Mouse (Mus musculus) urinary bladder, adult 2 months (tissue): ENCODE measurements at regions not wholly inside any gene's neighbourhood (a gene's known extent, or its start where the extent isn't known, plus 50 kb on each side); places are given as distances from the start of the nearest gene placed in this dataset.

Source experiments
- DNase-seq: peaks from one replicate; pipeline ENCODE4 v3.0.0; 2022; ENCODE audit warnings: low spot score

GRCm38 (mm10) chr3:35688111-35688510 lies 65.8 kb upstream of the Atp11b start:
- no peak for DNase-seq

- no peak for DNase-seq
Measured at GRCm38 (mm10) chr3:35688781-35689180, 65.1 kb upstream of the Atp11b start.

GRCm38 (mm10) chr3:35693039-35693438 lies 60.9 kb upstream of the Atp11b start:
- peak; percentile 35 for DNase-seq

GRCm38 (mm10) chr3:35693551-35693950 lies 60.4 kb upstream of the Atp11b start:
- no peak for DNase-seq

- no peak for DNase-seq
Measured at GRCm38 (mm10) chr3:35694241-35694640, 59.7 kb upstream of the Atp11b start.

GRCm38 (mm10) chr3:35695859-35696258 lies 58.0 kb upstream of the Atp11b start:
- DNase-seq = no peak

- DNase-seq = no peak
Measured at GRCm38 (mm10) chr3:35699266-35699665, 54.6 kb upstream of the Atp11b start.

- no peak for DNase-seq
Measured at GRCm38 (mm10) chr3:35699979-35700378, 53.9 kb upstream of the Atp11b start.

GRCm38 (mm10) chr3:35703528-35704327 lies 50.2 kb upstream of the Atp11b start:
- DNase-seq = no peak
